Mouse (Mus musculus): ENCODE measurements around the gene Dnajc4.
A peak's percentile ranks its signal among the peaks of the same experiment; 100 is the strongest.

Dnajc4 gene

GRCm38 (mm10) chr19:6992011-6992858, at the start of gene Dnajc4:
Gene Dnajc4, minus strand, starts transcription at chr19:6992572.
- DNase-seq (ENCODE audit: low spot score) = peak; percentile 98

- no peak for DNase-seq (ENCODE audit: low spot score)
These were observed 48.8 kb upstream of the Dnajc4 start for GRCm38 (mm10) chr19:7041171-7041570.

- no peak for DNase-seq (ENCODE audit: low spot score)
These were observed 48.3 kb upstream of the Dnajc4 start for GRCm38 (mm10) chr19:7040637-7041130.

- peak; percentile 100 for DNase-seq (ENCODE audit: low spot score)
These were observed 47.7 kb upstream of the Dnajc4 start, which contains the start of gene Stip1 for GRCm38 (mm10) chr19:7039841-7040636. Gene Stip1, minus strand, starts transcription at chr19:7039967.

GRCm38 (mm10) chr19:7039088-7039720, 46.8 kb upstream of the Dnajc4 start:
- no peak for DNase-seq (ENCODE audit: low spot score)

- DNase-seq (ENCODE audit: low spot score) = no peak
These were observed 41.6 kb upstream of the Dnajc4 start for GRCm38 (mm10) chr19:7034006-7034405.

- no peak for DNase-seq (ENCODE audit: low spot score)
These were observed 37.2 kb upstream of the Dnajc4 start for GRCm38 (mm10) chr19:7029531-7029930.

DNA sequence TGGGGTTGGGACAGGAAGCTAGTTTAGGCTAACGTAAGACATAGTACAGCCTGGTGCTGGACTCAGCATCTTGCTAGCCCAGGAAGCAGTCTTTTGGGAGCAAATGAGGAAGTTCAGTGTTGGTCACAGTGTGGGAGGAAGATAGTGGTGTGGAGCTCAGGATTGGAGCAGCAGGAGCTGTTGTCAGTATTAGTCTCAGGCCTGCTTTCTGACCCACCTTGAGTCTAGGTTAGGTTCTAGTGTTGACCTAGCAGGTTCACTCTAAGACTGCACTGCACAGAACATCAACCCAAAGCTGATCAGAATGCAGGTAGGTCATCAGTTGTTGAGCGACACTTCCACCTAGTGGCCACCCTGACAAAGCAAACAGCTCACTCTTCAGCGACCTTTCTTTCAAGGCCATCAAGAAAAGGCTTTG, 27.9 kb upstream of the Dnajc4 start:
- DNase-seq (ENCODE audit: low spot score) = peak; percentile 74

GRCm38 (mm10) chr19:7019191-7019590, 26.8 kb upstream of the Dnajc4 start, which contains the start of gene Fermt3:
Gene Fermt3, minus strand, starts transcription at chr19:7019469.
- DNase-seq (ENCODE audit: low spot score) = peak; percentile 81

- DNase-seq (ENCODE audit: low spot score) = no peak
These were observed 26.2 kb upstream of the Dnajc4 start for GRCm38 (mm10) chr19:7018546-7018945.

GRCm38 (mm10) chr19:7017541-7018457, 25.4 kb upstream of the Dnajc4 start:
- no peak for DNase-seq (ENCODE audit: low spot score)

DNA sequence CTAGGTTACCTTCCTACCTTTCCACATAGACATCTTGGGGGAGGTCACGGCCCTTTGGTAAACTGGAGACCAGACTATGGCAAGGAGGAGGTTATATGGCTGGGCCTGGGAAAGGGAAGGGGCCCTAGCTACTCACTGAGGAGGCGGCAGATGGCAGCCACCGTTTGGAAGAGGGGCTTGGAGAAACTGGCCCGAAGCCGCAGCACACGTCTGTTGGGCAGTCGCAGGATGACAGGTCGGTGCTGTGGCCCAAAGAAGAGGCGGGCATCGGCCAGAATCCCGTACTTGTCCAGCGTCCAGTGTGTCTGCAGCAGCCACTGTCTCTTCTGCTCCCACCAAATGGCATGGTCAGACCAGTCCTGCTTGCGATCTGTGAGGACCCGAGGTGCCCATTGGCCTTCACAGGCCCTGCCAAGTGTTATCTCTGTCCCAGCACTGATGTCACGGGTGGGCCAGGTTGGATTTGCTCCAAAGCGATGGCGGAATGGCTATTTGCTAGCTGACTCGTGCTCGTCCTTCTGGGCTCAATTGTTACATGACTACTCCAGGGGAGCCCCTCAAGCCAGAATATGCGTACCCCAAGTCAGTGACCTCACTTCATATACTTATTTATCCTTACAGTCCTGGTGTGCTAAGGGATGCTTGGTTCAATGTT, 22.2 kb upstream of the Dnajc4 start:
- no peak for DNase-seq (ENCODE audit: low spot score)

- no peak for DNase-seq (ENCODE audit: low spot score)
These were observed 21.6 kb upstream of the Dnajc4 start for GRCm38 (mm10) chr19:7013984-7014383.

DNA sequence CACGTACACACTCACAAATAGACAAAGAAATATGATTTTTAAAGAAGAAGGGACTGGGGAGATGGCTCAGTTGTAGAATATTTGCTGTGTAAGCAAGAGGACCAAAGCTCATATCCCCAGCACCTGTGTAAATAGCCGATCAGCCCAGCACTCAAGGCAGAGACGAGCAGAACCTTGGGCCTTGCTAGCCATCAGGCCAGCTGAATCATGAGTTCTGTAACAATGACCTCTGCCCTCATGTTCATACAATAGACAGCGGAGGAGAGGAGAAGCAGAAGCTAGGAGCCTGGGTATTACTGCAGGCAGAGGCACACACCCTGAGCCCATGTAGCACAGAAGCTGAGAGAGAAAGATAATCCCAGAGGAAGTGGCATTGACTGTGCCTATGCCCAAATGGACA, 20.1 kb upstream of the Dnajc4 start:
- no peak for DNase-seq (ENCODE audit: low spot score)

DNA sequence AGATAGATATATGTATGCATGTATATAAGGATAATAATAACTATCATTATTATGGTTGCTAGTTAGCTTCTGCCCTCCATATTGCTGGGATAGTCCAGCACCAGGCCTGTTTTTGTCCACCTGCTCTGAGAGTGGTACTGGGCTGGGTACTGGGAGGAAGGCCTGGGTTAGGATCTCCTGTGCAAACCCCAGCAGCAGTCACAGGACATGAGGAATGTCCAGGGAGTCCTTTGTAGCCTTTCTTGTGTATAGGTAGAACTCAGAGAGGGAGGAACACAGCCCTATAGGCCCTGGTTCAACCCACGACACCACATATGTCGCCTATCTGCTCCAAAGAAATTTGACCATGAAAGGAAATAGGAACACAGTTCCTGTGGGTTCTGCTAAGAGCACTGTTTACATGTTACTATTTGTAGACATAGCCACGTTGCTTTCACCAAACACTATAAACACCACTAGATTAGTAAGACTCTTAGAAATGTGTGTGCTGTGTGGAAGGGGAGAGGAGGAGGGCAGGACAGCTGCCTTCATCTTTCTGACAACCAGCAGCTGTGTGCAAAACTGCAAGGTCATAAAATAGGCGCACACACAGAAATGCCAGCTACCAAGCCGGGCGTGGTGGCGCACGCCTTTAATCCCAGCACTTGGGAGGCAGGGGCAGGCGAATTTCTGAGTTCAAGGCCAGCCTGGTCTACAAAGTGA, 14.7 kb upstream of the Dnajc4 start:
- no peak for DNase-seq (ENCODE audit: low spot score)

- DNase-seq (ENCODE audit: low spot score) = no peak
These were observed 7.1 kb upstream of the Dnajc4 start for GRCm38 (mm10) chr19:6999360-7000063.

- no peak for DNase-seq (ENCODE audit: low spot score)
These were observed 5.4 kb upstream of the Dnajc4 start for GRCm38 (mm10) chr19:6997721-6998290.

DNA sequence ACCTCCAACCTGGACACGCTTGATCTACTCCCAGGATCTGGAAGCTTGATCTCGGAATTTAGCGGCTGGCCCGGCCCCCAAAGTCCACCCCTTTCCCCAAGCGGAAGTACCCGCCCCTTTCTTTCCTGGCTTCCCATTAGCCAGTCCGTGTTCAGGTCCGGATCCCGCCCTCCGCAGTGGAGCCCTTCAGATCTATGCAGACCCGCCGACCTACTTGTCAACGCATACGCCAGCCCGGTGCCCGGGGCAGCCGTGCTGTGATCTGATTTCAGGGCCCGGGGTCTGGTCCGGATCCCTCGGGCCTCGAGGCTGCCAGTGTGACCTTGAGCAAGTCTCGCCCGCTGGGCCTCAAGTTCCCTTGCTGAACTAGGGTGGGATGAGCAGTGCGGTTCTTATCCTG, 3.6 kb upstream of the Dnajc4 start, which contains the start of the genes Nudt22 and Trpt1:
Gene Nudt22, minus strand, starts transcription at position 112 of the 400 bp plus-strand sequence.
Gene Trpt1, plus strand, starts transcription at position 126 of the 400 bp plus-strand sequence.
- DNase-seq (ENCODE audit: low spot score) = peak; percentile 93
